Mouse (Mus musculus): ENCODE results near the gene Rpusd4. TPM values are rescaled to one million over a fixed set of nuclear protein-coding genes. Genes with fewer than 3 reads are reported as not detected.
A peak's percentile ranks its signal among the peaks of the same experiment; 100 is the strongest.

Rpusd4 gene
- polyA plus RNA-seq, 1 experiment from 2014 or later: 32.2 TPM

DNA sequence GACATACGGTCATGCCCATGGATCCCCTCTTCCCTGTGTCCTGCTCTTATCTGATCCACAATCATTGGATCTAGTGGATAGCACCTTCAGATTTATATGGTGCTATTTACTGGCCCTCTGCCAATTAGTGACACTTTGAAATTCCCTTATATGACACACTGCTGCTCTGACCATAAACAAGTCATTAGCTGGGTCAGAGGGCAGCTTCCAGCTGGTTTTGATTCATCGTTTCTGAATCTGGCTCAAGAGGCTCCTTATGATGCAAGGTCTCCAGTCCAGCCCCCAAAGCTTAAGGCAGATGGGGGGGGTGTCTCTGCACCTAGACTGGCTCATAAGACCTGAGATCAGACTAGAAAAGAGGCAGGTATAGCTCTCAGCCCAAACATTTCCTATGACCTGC lies 56.9 kb downstream of the Rpusd4 start:
- 63% methylated on average over 2 of the region's 2 CpGs for WGBS
- Histone ChIP-seq H3K27ac (replicated peaks) (no peak overlapping the region), H3K36me3 (no peaks in the 10 kb centered on the region), H3K4me1 (peaks cover 48% of the 10 kb centered on the region), H3K9me3 (replicated peaks) (no peaks in the 10 kb centered on the region), H3K27me3 (ENCODE audit: low read depth, poor library complexity, severe bottlenecking) (peaks cover 99% of the 10 kb centered on the region), H3K4me3 (no peak overlapping the region)
- DNase-seq (ENCODE audit: low spot score): no peak

DNA sequence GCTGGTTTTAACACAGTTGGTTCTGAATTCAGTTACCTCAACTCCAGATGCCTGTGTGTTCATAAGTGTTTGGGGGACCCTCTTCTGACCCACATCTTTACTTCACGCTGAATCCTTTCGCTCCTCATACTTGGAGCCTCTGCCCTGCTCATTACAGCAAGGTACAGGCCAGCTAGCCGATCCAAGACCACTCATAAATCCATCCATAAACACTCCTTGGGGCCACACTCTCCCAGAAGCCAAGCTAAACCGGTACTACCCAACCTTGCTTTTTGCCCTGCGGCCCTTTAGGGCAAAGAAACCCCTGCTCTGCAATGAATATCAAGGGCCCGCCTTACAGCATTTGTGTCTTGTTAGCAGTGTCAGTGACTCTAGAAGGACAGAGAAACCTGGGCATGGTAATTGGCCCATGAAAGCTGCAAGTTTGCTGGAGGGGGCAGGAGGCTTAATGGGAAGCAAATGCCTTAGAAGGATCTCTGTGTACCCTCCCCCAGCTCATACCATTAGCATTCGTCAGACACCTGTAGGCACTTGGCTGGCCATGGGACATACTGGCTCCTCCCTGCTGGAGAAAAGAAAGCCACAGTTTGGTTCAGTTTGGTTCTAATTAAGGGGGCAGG lies 59.1 kb downstream of the Rpusd4 start:
- Histone ChIP-seq H3K9me3 (replicated peaks) (no peaks in the 10 kb centered on the region), H3K36me3 (no peaks in the 10 kb centered on the region), H3K4me3 (no peak overlapping the region), H3K27me3 (ENCODE audit: low read depth, poor library complexity, severe bottlenecking) (peaks cover 93% of the 10 kb centered on the region), H3K27ac (replicated peaks) (0 out of 2 replicates have a peak overlapping the region, but pooled peaks have one; percentile 7), H3K4me1 (peaks cover 62% of the 10 kb centered on the region)
- DNase-seq (ENCODE audit: low spot score): no peak
- 62% methylated on average over 7 of the region's 7 CpGs for WGBS

Other genes starting within 250 kb of the Rpusd4 start
- 10.7 and 11.2 TPM in 2 replicates for gene St3gal4, start 148.6 kb upstream of the Rpusd4 start, polyA plus RNA-seq (2016; fragmentation: Nextera tagmentation; extraction: Ambion mirVana)
- 108 TPM in 2 replicates for gene Dcps, start 91.8 kb upstream of the Rpusd4 start, polyA plus RNA-seq (2016; fragmentation: Nextera tagmentation; extraction: Ambion mirVana)
- 85.5 and 87.3 TPM in 2 replicates for gene Srpr, start 67.7 kb upstream of the Rpusd4 start, polyA plus RNA-seq (2016; fragmentation: Nextera tagmentation; extraction: Ambion mirVana)
- gene Tirap, start 67.6 kb upstream of the Rpusd4 start, polyA plus RNA-seq (2016; fragmentation: Nextera tagmentation; extraction: Ambion mirVana): 18.5 and 19.6 TPM in 2 replicates
- gene Foxred1, start 56.8 kb upstream of the Rpusd4 start, polyA plus RNA-seq (2016; fragmentation: Nextera tagmentation; extraction: Ambion mirVana): 54.6 and 57.2 TPM in 2 replicates
- gene Fam118b, start 60 bp upstream of the Rpusd4 start, polyA plus RNA-seq (2016; fragmentation: Nextera tagmentation; extraction: Ambion mirVana): 71.7 and 72.7 TPM in 2 replicates
- gene Cdon, start 153.3 kb downstream of the Rpusd4 start, polyA plus RNA-seq (2016; fragmentation: Nextera tagmentation; extraction: Ambion mirVana): 10.5 TPM in 2 replicates

Measured in midbrain, embryonic 10.5 days (tissue).